8 mouse cellular contexts compared by ENCODE assay signal in genomic region chr1:194977946-194978720, GRCm38 (mm10). TPM values are rescaled to one million over a fixed set of nuclear protein-coding genes. Genes with fewer than 3 reads are reported as not detected.
DNase-seq lines count a peak whose midpoint lies in the region; ATAC-seq and TF ChIP-seq lines count a peak whose summit lies in the region.

No protein-coding gene starts in this region.

- no peak overlapping the region for H3K4me3 ChIP-seq in lung, adult 2 months (replicated peaks; ENCODE audit: extremely low read depth, low read depth, low read length)
- H3K4me3 ChIP-seq in hindbrain, embryonic 16.5 days (ENCODE audit: low read length) = peak overlapping the region; percentile 83; the same call in 1 of the 2 replicates
- H3K4me3 ChIP-seq in lung, embryonic 16.5 days (ENCODE audit: low read length) = no peak overlapping the region

- no peak for TF ChIP-seq CTCF in lung, adult 2 months (IDR thresholded peaks at IDR 0.05; ENCODE audit: insufficient read depth, low read length)

- ATAC-seq in hindbrain, embryonic 16.5 days = peak; percentile 55
- ATAC-seq in lung, embryonic 16.5 days (ENCODE audit: low read depth) = 0 out of 2 replicates have a peak, but pooled peaks have one; percentile 18
- ATAC-seq in megakaryocyte progenitor cell, adult 5-6 weeks (replicated peaks; ENCODE audit: poor library complexity) = no peak

- no peak for TF ChIP-seq POLR2A in lung, adult 2 months (IDR thresholded peaks at IDR 0.05; ENCODE audit: borderline replicate concordance, extremely low read depth, low read depth, low read length)

- no peaks in the 10 kb centered on the region for H3K9me3 ChIP-seq in hindbrain, embryonic 16.5 days (ENCODE audit: control insufficient read depth, low read length)
- no peaks in the 10 kb centered on the region for H3K9me3 ChIP-seq in lung, embryonic 16.5 days (ENCODE audit: control insufficient read depth, low read length)

- WGBS in lung, adult 2 months = 22% methylated on average over 5 of the region's 5 CpGs
- 17% methylated on average over 5 of the region's 5 CpGs for WGBS in hindbrain, embryonic 16.5 days
- 35% methylated on average over 4 of the region's 5 CpGs for WGBS in lung, embryonic 16.5 days

- H3K27ac ChIP-seq in hindbrain, embryonic 16.5 days (ENCODE audit: low read depth, low read length) = no peak overlapping the region
- no peak overlapping the region for H3K27ac ChIP-seq in lung, embryonic 16.5 days (ENCODE audit: low read length)

- DNase-seq in lung, adult 18-20 months = peak; percentile 28 to 66
- DNase-seq in lung, adult 2 months = no peak
- peak; percentile 30 for DNase-seq in brain, embryonic 18.5 days (ENCODE audit: low read depth, low spot score)
- no peak for DNase-seq in c-Kit-positive CD71-positive TER-119-positive erythroid progenitor cells, embryonic 14.5 days (ENCODE audit: low spot score)
- DNase-seq in gastrocnemius, postnatal 4 days (ENCODE audit: low spot score in 2 of 2) = no peak

- no peaks in the 10 kb centered on the region for H3K27me3 ChIP-seq in hindbrain, embryonic 16.5 days (replicated peaks; ENCODE audit: control insufficient read depth, insufficient read depth, low read length)
- no peaks in the 10 kb centered on the region for H3K27me3 ChIP-seq in lung, embryonic 16.5 days (ENCODE audit: control insufficient read depth, insufficient read depth, low read depth, low read length)

- peak overlapping the region; percentile 81 for H3K4me2 ChIP-seq in hindbrain, embryonic 16.5 days (ENCODE audit: low read length)
- H3K4me2 ChIP-seq in lung, embryonic 16.5 days (ENCODE audit: low read depth, low read length) = no peak overlapping the region

- no peaks in the 10 kb centered on the region for H3K36me3 ChIP-seq in hindbrain, embryonic 16.5 days (ENCODE audit: control insufficient read depth, insufficient read depth, low read length)
- H3K36me3 ChIP-seq in lung, embryonic 16.5 days (ENCODE audit: control insufficient read depth, insufficient read depth, low read length) = no peaks in the 10 kb centered on the region

- peaks cover 13% of the 10 kb centered on the region for H3K4me1 ChIP-seq in lung, adult 2 months (ENCODE audit: control insufficient read depth, insufficient read depth, low read length)
- H3K4me1 ChIP-seq in hindbrain, embryonic 16.5 days (ENCODE audit: control insufficient read depth, insufficient read depth, low read depth, low read length) = peaks cover 18% of the 10 kb centered on the region
- H3K4me1 ChIP-seq in lung, embryonic 16.5 days (replicated peaks; ENCODE audit: control insufficient read depth, insufficient read depth, low read length) = peaks cover 12% of the 10 kb centered on the region

- no peak overlapping the region for H3K9ac ChIP-seq in hindbrain, embryonic 16.5 days (ENCODE audit: low read depth, low read length)
- no peak overlapping the region for H3K9ac ChIP-seq in lung, embryonic 16.5 days (ENCODE audit: low read length)

RNA-seq across cellular contexts. Expression of gene Cd34, which starts 39.5 kb away (rescaled TPM):
- 79.8 and 101 TPM in 2 replicates for polyA plus RNA-seq in lung, adult 2 months (2012; rRNA removed)
- polyA plus RNA-seq in hindbrain, embryonic 16.5 days (2015; fragmentation: Nextera tagmentation; extraction: Ambion mirVana) = 29.8 and 36.5 TPM in 2 replicates
- polyA plus RNA-seq in lung, embryonic 16.5 days (2015; fragmentation: Nextera tagmentation; extraction: Ambion mirVana) = 205 and 212 TPM in 2 replicates
- total RNA-seq in gastrocnemius, postnatal 4 days (2021) = 100 to 1,000 TPM; 225 to 262 TPM
- total RNA-seq in megakaryocyte progenitor cell, adult 5-6 weeks (2015) = 177 and 202 TPM in 2 replicates
- 240 and 266 TPM in 2 replicates for total RNA-seq in megakaryocyte progenitor cell, adult 5-6 weeks (2017)

Comparison
In these comparisons a context has a peak if more than half of its experiments do, and no peak if none do; other contexts are left out.
1. DNase-seq: peak in lung, adult 18-20 months (2 of 2) and brain, embryonic 18.5 days (single experiment); none in lung, adult 2 months (single experiment), c-Kit-positive CD71-positive TER-119-positive erythroid progenitor cells, embryonic 14.5 days (single experiment) and gastrocnemius, postnatal 4 days (0 of 2).